In genomic region chr2:74426746-74427145, GRCm38 (mm10) we compare ENCODE assay signal across 10 mouse cellular contexts.
DNase-seq lines count a peak whose midpoint lies in the region; ATAC-seq lines count a peak whose summit lies in the region.
"Had no signal": no experiment of that assay in that cellular context is flagged by ENCODE, and none has a peak within 500 bp of the region (broad histone marks: within the 10 kb centered on the region; RNA-seq: fewer than 3 reads in every experiment).

No protein-coding gene starts in this region.

- H3K4me2 ChIP-seq in hindbrain, embryonic 11.5 days (replicated peaks; ENCODE audit: low read depth, low read length): 0 out of 2 replicates have a peak overlapping the region, but pooled peaks have one; percentile 8
- H3K4me2 ChIP-seq in midbrain, embryonic 11.5 days: peak overlapping the region; percentile 28

- peak; percentile 45 for DNase-seq in right cerebral cortex, adult 18-20 months
- DNase-seq in right cerebral cortex, postnatal 14 days: no peak
- DNase-seq in hindbrain, embryonic 11.5 days (ENCODE audit: low spot score): peak; percentile 76
- DNase-seq in midbrain, embryonic 11.5 days (ENCODE audit: low spot score, missing footprints): peak; percentile 94
- DNase-seq in cerebellum, adult 11 months: no peak
- DNase-seq in cerebellum, postnatal 36 days: no peak
- DNase-seq in thymus, postnatal 0 days (ENCODE audit: low spot score): no peak

- H3K4me1 ChIP-seq in hindbrain, embryonic 11.5 days (replicated peaks; ENCODE audit: control insufficient read depth, insufficient read depth, low read length): no peaks in the 10 kb centered on the region
- H3K4me1 ChIP-seq in midbrain, embryonic 11.5 days (ENCODE audit: control insufficient read depth, insufficient read depth, low read length): no peaks in the 10 kb centered on the region; the same call in 1 of the 2 replicates
- H3K4me1 ChIP-seq: megakaryocyte, embryonic 14.5 days had no signal

- H3K4me3 ChIP-seq in hindbrain, embryonic 11.5 days (ENCODE audit: low read depth, low read length): no peak overlapping the region
- H3K4me3 ChIP-seq in midbrain, embryonic 11.5 days (ENCODE audit: low read depth, low read length): no peak overlapping the region
- H3K4me3 ChIP-seq: erythroblast, embryonic 14.5 days; megakaryocyte, embryonic 14.5 days had no signal

- H3K9me3 ChIP-seq in hindbrain, embryonic 11.5 days (ENCODE audit: control insufficient read depth, low read length): no peaks in the 10 kb centered on the region
- no peaks in the 10 kb centered on the region for H3K9me3 ChIP-seq in midbrain, embryonic 11.5 days (ENCODE audit: control insufficient read depth, low read length)

- H3K36me3 ChIP-seq in hindbrain, embryonic 11.5 days (ENCODE audit: control insufficient read depth, insufficient read depth, low read length): no peaks in the 10 kb centered on the region
- H3K36me3 ChIP-seq in midbrain, embryonic 11.5 days (ENCODE audit: control insufficient read depth, insufficient read depth, low read length): no peaks in the 10 kb centered on the region

- H3K27ac ChIP-seq in hindbrain, embryonic 11.5 days (ENCODE audit: low read depth, low read length): peak overlapping the region; percentile 76
- H3K27ac ChIP-seq in midbrain, embryonic 11.5 days (ENCODE audit: low read depth, low read length): peak overlapping the region; percentile 80

- H3K9ac ChIP-seq in hindbrain, embryonic 11.5 days (ENCODE audit: low read depth, low read length): no peak overlapping the region
- peak overlapping the region; percentile 24; the same call in 1 of the 2 replicates for H3K9ac ChIP-seq in midbrain, embryonic 11.5 days (ENCODE audit: low read length)

- no peaks in the 10 kb centered on the region for H3K27me3 ChIP-seq in hindbrain, embryonic 11.5 days (ENCODE audit: control insufficient read depth, insufficient read depth, low read length)
- no peaks in the 10 kb centered on the region for H3K27me3 ChIP-seq in midbrain, embryonic 11.5 days (ENCODE audit: control insufficient read depth, insufficient read depth, low read length)
- H3K27me3 ChIP-seq: megakaryocyte, embryonic 14.5 days had no signal

- WGBS in hindbrain, embryonic 11.5 days: 28% methylated on average over 15 of the region's 15 CpGs
- WGBS in midbrain, embryonic 11.5 days: 30% methylated on average over 15 of the region's 15 CpGs

- peak; percentile 98 for ATAC-seq in hindbrain, embryonic 11.5 days (ENCODE audit: low FRiP score)
- peak; percentile 98 for ATAC-seq in midbrain, embryonic 11.5 days (ENCODE audit: low FRiP score)
- no peak for ATAC-seq in megakaryocyte-erythroid progenitor cell, adult 5-6 weeks (replicated peaks; ENCODE audit: low FRiP score, low TSS enrichment, poor library complexity, severe bottlenecking)

Comparison
In these comparisons a context has a peak if more than half of its experiments do, and no peak if none do; other contexts are left out.
1. DNase-seq: peak in right cerebral cortex, adult 18-20 months (single experiment), hindbrain, embryonic 11.5 days (single experiment) and midbrain, embryonic 11.5 days (single experiment); none in right cerebral cortex, postnatal 14 days (single experiment), cerebellum, adult 11 months (single experiment), cerebellum, postnatal 36 days (0 of 2) and thymus, postnatal 0 days (single experiment).